19 mouse cellular contexts compared by ENCODE assay signal in genomic region chr4:137946419-137946818, GRCm38 (mm10).
"Had no signal": no experiment of that assay in that cellular context is flagged by ENCODE, and none has a peak within 500 bp of the region (broad histone marks: within the 10 kb centered on the region; RNA-seq: fewer than 3 reads in every experiment).

No protein-coding gene starts in this region.

- H3K27ac ChIP-seq: midbrain, embryonic 10.5 days; midbrain, embryonic 12.5 days; neural tube, embryonic 13.5 days; neural tube, embryonic 15.5 days had no signal

- H3K9me3 ChIP-seq: midbrain, embryonic 10.5 days; midbrain, embryonic 12.5 days; neural tube, embryonic 13.5 days; neural tube, embryonic 15.5 days had no signal

- H3K4me2 ChIP-seq: lung, embryonic 14.5 days; midbrain, embryonic 12.5 days; neural tube, embryonic 13.5 days; neural tube, embryonic 15.5 days had no signal

- DNase-seq: lung, adult 18-20 months; lung, embryonic 14.5 days; lung, postnatal 10 days; lung, postnatal 4 days; midbrain, embryonic 14.5 days; retina, postnatal 1 day; right cerebral cortex, adult 18-20 months; right cerebral cortex, postnatal 25 days; right cerebral cortex, postnatal 4 days; spleen, adult 18-20 months; thymus, adult 18-20 months; thymus, postnatal 14 days; thymus, postnatal 36 days had no signal

- ATAC-seq: midbrain, embryonic 16.5 days had no signal

- H3K27me3 ChIP-seq: midbrain, embryonic 12.5 days; neural tube, embryonic 13.5 days; neural tube, embryonic 15.5 days had no signal

- H3K9ac ChIP-seq: lung, embryonic 14.5 days; midbrain, embryonic 12.5 days; neural tube, embryonic 13.5 days; neural tube, embryonic 15.5 days had no signal

- H3K4me3 ChIP-seq: midbrain, embryonic 10.5 days; midbrain, embryonic 12.5 days; myocyte; neural tube, embryonic 13.5 days; neural tube, embryonic 15.5 days had no signal
